Mouse (Mus musculus): Measurements from ENCODE around the gene Ica1l. TPM values are rescaled to one million over a fixed set of nuclear protein-coding genes. Genes with fewer than 3 reads are reported as not detected.

Gene Ica1l
- polyA plus RNA-seq (2012; ENCODE audit: low replicate concordance), result 0.06 TPM in 1 of 2 replicates, not detected in the other

DNA sequence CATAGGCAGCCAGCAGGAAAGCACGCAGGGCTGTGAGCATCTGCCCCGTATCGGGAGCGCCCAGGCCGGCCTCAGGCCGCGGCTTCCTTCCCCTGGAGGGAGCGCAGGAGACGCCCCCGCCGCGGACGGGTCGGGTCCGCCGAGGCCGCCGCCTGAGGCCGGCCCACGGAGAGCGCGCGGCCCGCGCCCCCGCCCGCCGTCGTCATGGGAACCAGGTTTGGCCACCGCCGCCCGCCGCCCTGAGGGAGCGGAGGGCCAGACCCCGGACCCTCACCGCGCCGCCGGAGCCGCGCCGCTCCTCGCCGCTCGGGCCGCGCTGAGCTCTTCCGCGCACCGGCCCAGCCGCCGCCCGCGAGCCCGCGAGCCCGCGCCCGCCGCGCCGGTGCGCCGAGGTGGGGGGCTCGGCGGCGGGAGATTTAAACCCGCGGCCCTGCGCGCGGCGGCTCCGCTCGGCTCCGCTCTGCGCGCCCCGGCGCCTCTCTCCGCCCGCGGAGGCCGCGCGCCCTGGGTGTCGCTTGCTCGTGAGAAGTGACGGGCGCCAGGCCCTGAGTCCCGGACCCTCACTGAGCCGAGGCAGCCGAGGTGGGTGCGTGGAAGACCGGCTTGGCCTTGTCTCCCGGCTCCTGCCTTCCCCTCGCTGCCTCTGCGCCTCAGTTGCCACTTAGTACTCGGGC is at the start of gene Ica1l:
Gene Ica1l (minus strand): TSS at position 389 of the 674 bp plus-strand sequence.

Other genes starting within 250 kb of the Ica1l start
- 16.2 and 45.9 TPM in 2 replicates for gene Fam117b, start 130.2 kb downstream of the Ica1l start, polyA plus RNA-seq (2012; ENCODE audit: low replicate concordance)
- gene Carf, start 55.1 kb upstream of the Ica1l start, polyA plus RNA-seq (2012; ENCODE audit: low replicate concordance), result 0.30 and 0.80 TPM in 2 replicates
- 0.52 and 1.0 TPM in 2 replicates for gene Wdr12, start 55.5 kb upstream of the Ica1l start, polyA plus RNA-seq (2012; ENCODE audit: low replicate concordance)
- 0.26 and 0.53 TPM in 2 replicates for gene Nbeal1, start 137.4 kb upstream of the Ica1l start, polyA plus RNA-seq (2012; ENCODE audit: low replicate concordance)